Mouse (Mus musculus) spleen, postnatal 10 days (tissue): ENCODE data around the gene Mllt3.

Experiments used
- DNase-seq, 2 experiments: peaks; one replicate each; pipeline ENCODE4 v3.0.0; 2021 to 2022; ENCODE audit warnings: low spot score in 2 of 2

Mllt3 gene

GRCm38 (mm10) chr4:87781971-87782370, 251.2 kb downstream of the Mllt3 start:
- DNase-seq: no peak

GRCm38 (mm10) chr4:87775721-87776120, 257.4 kb downstream of the Mllt3 start:
- DNase-seq: no peak

GRCm38 (mm10) chr4:87774515-87774914, 258.6 kb downstream of the Mllt3 start:
- DNase-seq: no peak

- no peak for DNase-seq
Measured at GRCm38 (mm10) chr4:87767711-87768561, 265.2 kb downstream of the Mllt3 start.

- no peak for DNase-seq
Measured at GRCm38 (mm10) chr4:87765729-87766128, 267.4 kb downstream of the Mllt3 start.

GRCm38 (mm10) chr4:87761075-87761474, 272.1 kb downstream of the Mllt3 start:
- DNase-seq: no peak

- no peak for DNase-seq
Measured at GRCm38 (mm10) chr4:87760297-87760696, 272.9 kb downstream of the Mllt3 start.

GRCm38 (mm10) chr4:87759625-87760024, 273.5 kb downstream of the Mllt3 start:
- no peak for DNase-seq

GRCm38 (mm10) chr4:87759110-87759509, 274.1 kb downstream of the Mllt3 start:
- no peak for DNase-seq

GRCm38 (mm10) chr4:87751515-87751864, 281.7 kb downstream of the Mllt3 start:
- DNase-seq: no peak

GRCm38 (mm10) chr4:87750856-87751514, 282.2 kb downstream of the Mllt3 start:
- DNase-seq: peak in 1 of 2 experiments; percentile 23

- DNase-seq: no peak
Measured at GRCm38 (mm10) chr4:87749532-87750234, 283.5 kb downstream of the Mllt3 start.

GRCm38 (mm10) chr4:87745016-87745645, 288.0 kb downstream of the Mllt3 start:
- no peak for DNase-seq

GRCm38 (mm10) chr4:87739524-87740128, 293.5 kb downstream of the Mllt3 start:
- DNase-seq: no peak

- DNase-seq: no peak
Measured at GRCm38 (mm10) chr4:87739104-87739503, 294.1 kb downstream of the Mllt3 start.

- DNase-seq: no peak
Measured at GRCm38 (mm10) chr4:87737201-87737806, 295.9 kb downstream of the Mllt3 start.

- DNase-seq: no peak
Measured at GRCm38 (mm10) chr4:87736779-87737178, 296.4 kb downstream of the Mllt3 start.

- no peak for DNase-seq
Measured at GRCm38 (mm10) chr4:87731118-87731672, 302.0 kb downstream of the Mllt3 start.

GRCm38 (mm10) chr4:87728581-87728980, 304.6 kb downstream of the Mllt3 start:
- no peak for DNase-seq

GRCm38 (mm10) chr4:87723448-87723847, 309.7 kb downstream of the Mllt3 start:
- DNase-seq: no peak
